In the genomic region with DNA sequence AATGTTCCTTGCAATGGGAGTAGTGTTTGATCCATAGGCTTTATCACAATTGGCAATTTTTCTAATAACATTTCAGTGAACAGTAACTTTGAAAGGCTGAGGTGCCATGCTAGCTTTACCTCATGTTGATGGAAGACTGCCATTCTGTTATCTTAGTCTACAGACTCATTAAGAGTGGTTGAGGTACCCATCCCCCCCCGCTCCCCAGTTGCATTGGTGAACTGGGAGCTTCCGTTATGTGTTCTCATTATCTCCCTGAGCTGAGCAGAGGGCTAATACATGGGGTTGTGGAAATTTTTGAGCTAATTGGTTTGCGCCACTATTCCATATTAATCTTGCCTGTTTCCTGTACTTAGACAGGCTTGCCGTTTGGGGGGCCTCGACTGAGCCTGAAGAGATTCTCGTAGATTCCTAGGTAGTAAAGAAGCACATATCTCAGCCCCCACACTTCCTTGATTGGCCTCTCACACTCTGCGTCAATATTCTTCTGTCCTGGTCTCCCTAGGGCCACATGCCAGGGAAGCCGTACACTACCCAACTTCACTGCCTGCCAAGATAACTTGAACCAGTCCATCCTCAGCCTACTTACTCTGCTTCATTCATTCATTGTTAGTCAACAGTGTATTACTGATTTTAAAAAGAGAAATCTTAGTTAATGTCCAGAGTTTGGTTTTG, we compare ENCODE assay signal across 22 mouse cellular contexts.
A peak's percentile ranks its signal among the peaks of the same experiment; 100 is the strongest.
DNase-seq lines count a peak whose midpoint lies in the region; ATAC-seq lines count a peak whose summit lies in the region.
"Had no signal": no experiment of that assay in that cellular context is flagged by ENCODE, and none has a peak within 500 bp of the region (broad histone marks: within the 10 kb centered on the region; RNA-seq: fewer than 3 reads in every experiment).

No protein-coding gene starts in this region.

- peak overlapping the region; percentile 25; the same call in 1 of the 2 replicates for H3K9ac ChIP-seq in liver, embryonic 11.5 days (ENCODE audit: low read depth, low read length)
- H3K9ac ChIP-seq in liver, embryonic 15.5 days = no peak overlapping the region
- H3K9ac ChIP-seq in midbrain, embryonic 14.5 days (replicated peaks; ENCODE audit: low read length) = no peak overlapping the region
- H3K9ac ChIP-seq: embryonic facial prominence, embryonic 15.5 days; forebrain, embryonic 12.5 days; forebrain, postnatal 0 days; heart, embryonic 15.5 days; hindbrain, embryonic 13.5 days had no signal

- H3K4me3 ChIP-seq in liver, embryonic 11.5 days (ENCODE audit: low read depth, low read length) = no peak overlapping the region
- no peak overlapping the region for H3K4me3 ChIP-seq in liver, embryonic 15.5 days (replicated peaks)
- no peak overlapping the region for H3K4me3 ChIP-seq in midbrain, embryonic 14.5 days (replicated peaks; ENCODE audit: low read depth, low read length)
- H3K4me3 ChIP-seq: embryonic facial prominence, embryonic 15.5 days; forebrain, embryonic 12.5 days; heart, adult 2 months; heart, embryonic 15.5 days; hindbrain, embryonic 13.5 days had no signal

- peak overlapping the region; percentile 48 for H3K4me2 ChIP-seq in liver, embryonic 11.5 days
- peak overlapping the region; percentile 13; the same call in 1 of the 2 replicates for H3K4me2 ChIP-seq in liver, embryonic 15.5 days
- no peak overlapping the region for H3K4me2 ChIP-seq in midbrain, embryonic 14.5 days (ENCODE audit: low read length)
- H3K4me2 ChIP-seq: embryonic facial prominence, embryonic 15.5 days; forebrain, embryonic 12.5 days; heart, embryonic 11.5 days; heart, embryonic 15.5 days; hindbrain, embryonic 13.5 days had no signal

- peak; percentile 46 for DNase-seq in retina, postnatal 1 day
- no peak for DNase-seq in retina, embryonic 14.5 days (ENCODE audit: low spot score)
- no peak for DNase-seq in liver, embryonic 11.5 days (ENCODE audit: low spot score)
- no peak for DNase-seq in midbrain, embryonic 14.5 days
- no peak for DNase-seq in B cell, adult 2 months
- DNase-seq in cerebellum, adult 11 months = no peak
- DNase-seq: adrenal gland, adult 2 months; adrenal gland, postnatal 25 days; cerebellum, adult 2 months; cerebellum, postnatal 10 days; embryo, embryonic 11 days; forebrain, postnatal 0 days; gastrocnemius, postnatal 14 days; heart, adult 2 months; heart, postnatal 14 days had no signal

- ATAC-seq in liver, embryonic 11.5 days (replicated peaks; ENCODE audit: low FRiP score) = peak; percentile 75
- peak; percentile 74 for ATAC-seq in liver, embryonic 15.5 days (ENCODE audit: insufficient read depth)
- ATAC-seq in megakaryocyte-erythroid progenitor cell, adult 5-6 weeks (replicated peaks; ENCODE audit: low FRiP score, low TSS enrichment, poor library complexity, severe bottlenecking) = peak; percentile 91
- no peak for ATAC-seq in midbrain, embryonic 14.5 days (ENCODE audit: low FRiP score, low TSS enrichment)
- ATAC-seq: forebrain, postnatal 0 days had no signal

- H3K9me3 ChIP-seq in liver, embryonic 11.5 days (ENCODE audit: control insufficient read depth, low read length) = no peaks in the 10 kb centered on the region
- H3K9me3 ChIP-seq in liver, embryonic 15.5 days (replicated peaks) = no peaks in the 10 kb centered on the region
- H3K9me3 ChIP-seq in midbrain, embryonic 14.5 days (ENCODE audit: control insufficient read depth, low read length) = no peaks in the 10 kb centered on the region
- H3K9me3 ChIP-seq: embryonic facial prominence, embryonic 15.5 days; forebrain, embryonic 12.5 days; heart, embryonic 15.5 days; hindbrain, embryonic 13.5 days had no signal

- H3K27me3 ChIP-seq in liver, embryonic 11.5 days (replicated peaks; ENCODE audit: control insufficient read depth, insufficient read depth, low read length) = no peaks in the 10 kb centered on the region
- H3K27me3 ChIP-seq in liver, embryonic 15.5 days = peaks cover 29% of the 10 kb centered on the region
- no peaks in the 10 kb centered on the region for H3K27me3 ChIP-seq in midbrain, embryonic 14.5 days (ENCODE audit: control insufficient read depth, insufficient read depth, low read length)
- H3K27me3 ChIP-seq: embryonic facial prominence, embryonic 15.5 days; forebrain, embryonic 12.5 days; heart, embryonic 15.5 days; hindbrain, embryonic 13.5 days had no signal

- WGBS in liver, embryonic 11.5 days = 29% methylated on average over 8 of the region's 8 CpGs
- 19% methylated on average over 8 of the region's 8 CpGs for WGBS in liver, embryonic 15.5 days (ENCODE audit: insufficient replicate concordance)
- 77% methylated on average over 8 of the region's 8 CpGs for WGBS in midbrain, embryonic 14.5 days

- H3K27ac ChIP-seq in liver, embryonic 11.5 days (ENCODE audit: low read depth, low read length) = peak overlapping the region; percentile 83
- H3K27ac ChIP-seq in liver, embryonic 15.5 days (replicated peaks) = peak overlapping the region; percentile 42; the same call in 1 of the 2 replicates
- H3K27ac ChIP-seq in midbrain, embryonic 14.5 days (replicated peaks; ENCODE audit: low read depth, low read length) = no peak overlapping the region; the same call in 1 of the 2 replicates
- H3K27ac ChIP-seq: embryonic facial prominence, embryonic 15.5 days; forebrain, embryonic 12.5 days; heart, adult 2 months; heart, embryonic 15.5 days; hindbrain, embryonic 13.5 days had no signal

- H3K4me1 ChIP-seq in liver, embryonic 11.5 days (replicated peaks; ENCODE audit: control insufficient read depth, insufficient read depth, low read length) = peaks cover 55% of the 10 kb centered on the region
- peaks cover 63% of the 10 kb centered on the region for H3K4me1 ChIP-seq in liver, embryonic 15.5 days (replicated peaks)
- 0 out of 2 replicates have a peak, but pooled peaks cover 5% of the 10 kb centered on the region for H3K4me1 ChIP-seq in midbrain, embryonic 14.5 days (ENCODE audit: control insufficient read depth, insufficient read depth, low read length)

- H3K36me3 ChIP-seq in liver, embryonic 11.5 days (ENCODE audit: control insufficient read depth, insufficient read depth, low read length) = no peaks in the 10 kb centered on the region
- H3K36me3 ChIP-seq in liver, embryonic 15.5 days (replicated peaks) = no peaks in the 10 kb centered on the region
- no peaks in the 10 kb centered on the region for H3K36me3 ChIP-seq in midbrain, embryonic 14.5 days (ENCODE audit: control insufficient read depth, insufficient read depth, low read length)
- H3K36me3 ChIP-seq: embryonic facial prominence, embryonic 15.5 days; forebrain, embryonic 12.5 days; hindbrain, embryonic 13.5 days had no signal
